In genomic region chr6:87153836-87154235, GRCm38 (mm10) we compare ENCODE assay signal across 30 mouse cellular contexts. TPM values are rescaled to one million over a fixed set of nuclear protein-coding genes. Genes with fewer than 3 reads are reported as not detected.
DNase-seq lines count a peak whose midpoint lies in the region; ATAC-seq and TF ChIP-seq lines count a peak whose summit lies in the region.
"Had no signal": no experiment of that assay in that cellular context is flagged by ENCODE, and none has a peak within 500 bp of the region (broad histone marks: within the 10 kb centered on the region; RNA-seq: fewer than 3 reads in every experiment).

No protein-coding gene starts in this region.

- peak overlapping the region; percentile 88 for H3K27ac ChIP-seq in thymus, adult 2 months (ENCODE audit: control insufficient read depth, insufficient read depth, low read length)
- H3K27ac ChIP-seq in bone marrow, adult 2 months (ENCODE audit: control insufficient read depth, insufficient read depth, low read depth, low read length, poor library complexity) = peak overlapping the region; percentile 82
- H3K27ac ChIP-seq in hindbrain, embryonic 11.5 days (ENCODE audit: low read depth, low read length) = no peak overlapping the region
- H3K27ac ChIP-seq: forebrain, embryonic 13.5 days; hindbrain, embryonic 12.5 days; midbrain, embryonic 13.5 days; neural tube, embryonic 13.5 days; stomach, embryonic 15.5 days had no signal

- WGBS in thymus, adult 2 months = 44% methylated on average over 3 of the region's 3 CpGs
- WGBS in bone marrow, adult 2 months = 73% methylated on average over 3 of the region's 3 CpGs
- WGBS in hindbrain, embryonic 11.5 days = 90% methylated on average over 3 of the region's 3 CpGs

- H3K27me3 ChIP-seq in thymus, adult 2 months (ENCODE audit: control insufficient read depth, insufficient read depth, low read length) = no peaks in the 10 kb centered on the region
- no peaks in the 10 kb centered on the region for H3K27me3 ChIP-seq in hindbrain, embryonic 11.5 days (ENCODE audit: control insufficient read depth, insufficient read depth, low read length)
- H3K27me3 ChIP-seq: forebrain, embryonic 13.5 days; heart, embryonic 12.5 days; hindbrain, embryonic 12.5 days; midbrain, embryonic 13.5 days; neural tube, embryonic 13.5 days; stomach, embryonic 15.5 days had no signal

- peaks cover 34% of the 10 kb centered on the region for H3K4me1 ChIP-seq in thymus, adult 2 months (replicated peaks; ENCODE audit: control insufficient read depth, insufficient read depth, low read length)
- peaks cover 5% of the 10 kb centered on the region for H3K4me1 ChIP-seq in bone marrow, adult 2 months (ENCODE audit: control insufficient read depth, insufficient read depth, low read length)
- H3K4me1 ChIP-seq in hindbrain, embryonic 11.5 days (replicated peaks; ENCODE audit: control insufficient read depth, insufficient read depth, low read length) = no peaks in the 10 kb centered on the region
- H3K4me1 ChIP-seq: forebrain, embryonic 13.5 days; midbrain, embryonic 13.5 days; neural tube, embryonic 13.5 days; stomach, embryonic 15.5 days had no signal

- peak; percentile 17 for DNase-seq in thymus, adult 2 months
- DNase-seq in thymus, postnatal 0 days (ENCODE audit: low spot score) = no peak
- peak; percentile 34 for DNase-seq in thymus, postnatal 14 days
- no peak for DNase-seq in adrenal gland, postnatal 25 days
- no peak for DNase-seq in hindbrain, embryonic 11.5 days (ENCODE audit: low spot score)
- DNase-seq: adrenal gland, adult 2 months; cerebellum, adult 11 months; cerebellum, adult 9-10 months; cerebellum, postnatal 36 days; gastrocnemius, postnatal 14 days; heart, adult 18-20 months; heart, postnatal 10 days; kidney, adult 9 months; kidney, postnatal 10 days; layer of hippocampus, adult 9-11 months; lung, embryonic 14.5 days; lung, postnatal 14 days; right cerebral cortex, postnatal 4 days had no signal

- H3K9me3 ChIP-seq in hindbrain, embryonic 11.5 days (ENCODE audit: control insufficient read depth, low read length) = no peaks in the 10 kb centered on the region
- H3K9me3 ChIP-seq: forebrain, embryonic 13.5 days; heart, embryonic 12.5 days; hindbrain, embryonic 12.5 days; liver, embryonic 15.5 days; midbrain, embryonic 13.5 days; neural tube, embryonic 13.5 days; stomach, embryonic 15.5 days had no signal

- H3K4me3 ChIP-seq in thymus, adult 2 months (ENCODE audit: control insufficient read depth, insufficient read depth, low read length) = no peak overlapping the region
- no peak overlapping the region for H3K4me3 ChIP-seq in bone marrow, adult 2 months (replicated peaks; ENCODE audit: control insufficient read depth, low read depth, low read length)
- H3K4me3 ChIP-seq in hindbrain, embryonic 11.5 days (ENCODE audit: low read depth, low read length) = no peak overlapping the region
- H3K4me3 ChIP-seq: forebrain, embryonic 13.5 days; heart, embryonic 12.5 days; hindbrain, embryonic 12.5 days; midbrain, embryonic 13.5 days; neural tube, embryonic 13.5 days; stomach, embryonic 15.5 days had no signal

- no peak overlapping the region for H3K4me2 ChIP-seq in hindbrain, embryonic 11.5 days (replicated peaks; ENCODE audit: low read depth, low read length)
- H3K4me2 ChIP-seq: forebrain, embryonic 13.5 days; heart, embryonic 12.5 days; hindbrain, embryonic 12.5 days; lung, embryonic 14.5 days; midbrain, embryonic 13.5 days; neural tube, embryonic 13.5 days; stomach, embryonic 15.5 days had no signal

- no peak for ATAC-seq in hindbrain, embryonic 11.5 days (ENCODE audit: low FRiP score)
- ATAC-seq: forebrain, embryonic 13.5 days; intestine, postnatal 0 days; midbrain, embryonic 13.5 days had no signal

- H3K36me3 ChIP-seq in thymus, adult 2 months (ENCODE audit: control insufficient read depth, insufficient read depth, low read length) = no peaks in the 10 kb centered on the region
- no peaks in the 10 kb centered on the region for H3K36me3 ChIP-seq in hindbrain, embryonic 11.5 days (ENCODE audit: control insufficient read depth, insufficient read depth, low read length)
- H3K36me3 ChIP-seq: heart, embryonic 12.5 days; hindbrain, embryonic 12.5 days; liver, embryonic 15.5 days; midbrain, embryonic 13.5 days; neural tube, embryonic 13.5 days; stomach, embryonic 15.5 days had no signal

- no peak for TF ChIP-seq POLR2A in thymus, adult 2 months (IDR thresholded peaks at IDR 0.05; ENCODE audit: control insufficient read depth, extremely low read depth, insufficient read depth, low read length, poor library complexity)
- no peak for TF ChIP-seq POLR2A in bone marrow, adult 2 months (IDR thresholded peaks at IDR 0.05; ENCODE audit: borderline replicate concordance, control insufficient read depth, low read depth, low read length)

- no peak overlapping the region for H3K9ac ChIP-seq in hindbrain, embryonic 11.5 days (ENCODE audit: low read depth, low read length)
- H3K9ac ChIP-seq: forebrain, embryonic 13.5 days; heart, embryonic 12.5 days; hindbrain, embryonic 12.5 days; liver, embryonic 15.5 days; lung, embryonic 14.5 days; midbrain, embryonic 13.5 days; neural tube, embryonic 13.5 days; stomach, embryonic 15.5 days had no signal

- no peak for TF ChIP-seq CTCF in thymus, adult 2 months (IDR thresholded peaks at IDR 0.05; ENCODE audit: borderline replicate concordance, control insufficient read depth, extremely low read depth, insufficient read depth, low read length, poor library complexity)
- TF ChIP-seq CTCF in bone marrow, adult 2 months (IDR thresholded peaks at IDR 0.05; ENCODE audit: control insufficient read depth, insufficient read depth, low read length) = no peak

RNA-seq across cellular contexts. Expression of gene D6Ertd527e, which starts 49.3 kb away (rescaled TPM):
- 1.1 and 1.4 TPM in 2 replicates for polyA plus RNA-seq in thymus, adult 2 months (2012; rRNA removed)
- polyA plus RNA-seq in thymus, postnatal 0 days (2015; fragmentation: Nextera tagmentation; extraction: Ambion mirVana) = 0.18 and 0.25 TPM in 2 replicates
- polyA plus RNA-seq in bone marrow, adult 2 months (2011; ENCODE audit: insufficient read depth, insufficient read length, low replicate concordance, missing spikeins) = not detected in 2 replicates
- 0.15 TPM in 1 of 2 replicates, not detected in the other for total RNA-seq in adrenal gland, postnatal 25 days (2021)
- polyA plus RNA-seq in hindbrain, embryonic 11.5 days (2014; fragmentation: Nextera tagmentation; extraction: Ambion mirVana) = 0.08 TPM in 1 of 2 replicates, not detected in the other
- total RNA-seq: adrenal gland, adult 2 months; gastrocnemius, postnatal 14 days; heart, adult 18-20 months; heart, postnatal 10 days; left cerebral cortex, postnatal 10 days; liver, adult 2 months; megakaryocyte progenitor cell, adult 5-6 weeks had no signal
- polyA plus RNA-seq: liver, adult 2 months; liver, embryonic 15.5 days had no signal

Comparison
In these comparisons a context has a peak if more than half of its experiments do, and no peak if none do; other contexts are left out.
1. DNase-seq: peak in thymus, adult 2 months (single experiment) and thymus, postnatal 14 days (single experiment); none in thymus, postnatal 0 days (single experiment), adrenal gland, postnatal 25 days (single experiment) and hindbrain, embryonic 11.5 days (single experiment).